Mouse (Mus musculus) splenic B cell, adult 2 months (primary cell): ENCODE measurements around the gene Homer1.
A peak's percentile ranks its signal among the peaks of the same experiment; 100 is the strongest.

Experiments
- DNase-seq: peaks from one replicate; pipeline ENCODE4 v3.0.0-alpha.2; 2011; ENCODE audit warnings: low read depth, low spot score
- H3K27me3 ChIP-seq: 2 replicates; pipeline ENCODE4 v1.6.1; 2012; ENCODE audit warnings: mild to moderate bottlenecking, low read length, moderate library complexity, mixed read lengths; ENCODE audit not compliant: control insufficient read depth, poor library complexity, insufficient read depth, severe bottlenecking
- H3K36me3 ChIP-seq: 2 replicates; pipeline ENCODE4 v1.6.1; 2012; ENCODE audit warnings: mild to moderate bottlenecking, low read length, moderate library complexity, mixed read lengths; ENCODE audit not compliant: control insufficient read depth, poor library complexity, insufficient read depth, severe bottlenecking

The Homer1 gene

DNA sequence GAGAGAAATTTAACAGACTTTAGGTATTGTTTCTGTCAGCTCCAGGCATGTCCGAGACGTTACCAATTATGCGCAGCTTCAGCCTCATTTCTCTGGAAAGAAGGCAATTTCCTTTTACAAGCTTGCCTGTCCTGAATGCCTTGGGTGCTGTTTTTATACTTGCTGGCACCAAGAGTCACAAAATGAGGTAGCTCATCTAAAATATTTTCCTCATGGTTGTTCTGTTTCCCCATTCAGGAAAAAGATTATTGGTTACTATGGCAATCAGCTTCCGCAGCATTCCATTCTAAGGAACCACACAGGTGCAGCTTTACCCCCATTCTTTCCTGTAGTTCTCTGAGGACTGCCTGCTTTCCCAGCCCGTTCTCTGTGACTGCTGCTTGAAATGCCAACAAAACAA, at the start of gene Homer1:
Gene Homer1, plus strand, starts transcription at position 320 of the 400 bp plus-strand sequence.
- DNase-seq, result no peak
- Histone ChIP-seq H3K36me3 (no peaks in the 10 kb centered on the region), H3K27me3 (no peaks in the 10 kb centered on the region)

GRCm38 (mm10) chr13:93251732-93252131, 47.7 kb upstream of the Homer1 start:
- H3K27me3 ChIP-seq, result no peaks in the 10 kb centered on the region
- no peaks in the 10 kb centered on the region for H3K36me3 ChIP-seq
- no peak for DNase-seq

DNA sequence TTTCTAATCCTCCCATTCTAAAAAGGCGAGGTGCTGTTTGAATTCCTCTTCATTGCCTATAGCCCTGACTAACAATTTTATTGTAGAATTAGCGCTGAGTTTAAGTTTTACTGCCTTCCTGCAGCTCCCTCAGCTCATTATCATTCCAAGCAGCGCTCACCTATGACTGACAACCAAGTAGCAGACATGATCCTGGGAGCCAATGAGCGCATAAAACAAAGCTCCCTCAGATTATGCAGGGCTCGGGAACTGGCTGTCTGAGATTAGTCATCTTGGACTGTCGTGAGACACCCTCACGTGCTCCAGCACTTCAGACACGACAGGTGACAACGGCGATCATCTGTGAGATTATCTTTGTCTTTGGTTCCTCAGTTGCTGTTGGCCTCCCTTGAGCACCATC, 47.3 kb upstream of the Homer1 start:
- Histone ChIP-seq H3K27me3 (no peaks in the 10 kb centered on the region), H3K36me3 (no peaks in the 10 kb centered on the region)
- DNase-seq, result no peak

DNA sequence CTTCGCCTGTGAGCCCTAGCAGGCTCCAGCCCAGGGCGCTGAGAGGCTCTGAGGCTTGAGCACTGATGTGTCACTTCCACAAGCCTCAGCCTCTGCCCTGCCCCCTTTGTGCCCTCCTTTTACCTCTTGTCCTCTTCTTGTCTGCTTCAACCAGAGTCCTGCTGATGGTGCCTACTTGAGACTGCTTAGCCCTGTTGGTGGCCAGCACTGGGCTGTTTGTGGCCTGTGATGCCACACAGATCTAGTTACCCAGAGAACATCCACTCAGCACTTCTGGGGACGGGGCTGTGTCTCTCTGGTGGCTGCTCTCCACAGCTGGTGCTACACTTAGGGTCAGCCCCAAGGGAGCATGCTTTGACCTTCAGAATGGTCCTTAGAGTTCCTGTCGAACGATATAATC, 46.5 kb upstream of the Homer1 start:
- Histone ChIP-seq H3K27me3 (no peaks in the 10 kb centered on the region), H3K36me3 (no peaks in the 10 kb centered on the region)
- DNase-seq, result no peak

GRCm38 (mm10) chr13:93267151-93267550, 32.3 kb upstream of the Homer1 start:
- no peak for DNase-seq
- no peaks in the 10 kb centered on the region for H3K36me3 ChIP-seq
- no peaks in the 10 kb centered on the region for H3K27me3 ChIP-seq

DNA sequence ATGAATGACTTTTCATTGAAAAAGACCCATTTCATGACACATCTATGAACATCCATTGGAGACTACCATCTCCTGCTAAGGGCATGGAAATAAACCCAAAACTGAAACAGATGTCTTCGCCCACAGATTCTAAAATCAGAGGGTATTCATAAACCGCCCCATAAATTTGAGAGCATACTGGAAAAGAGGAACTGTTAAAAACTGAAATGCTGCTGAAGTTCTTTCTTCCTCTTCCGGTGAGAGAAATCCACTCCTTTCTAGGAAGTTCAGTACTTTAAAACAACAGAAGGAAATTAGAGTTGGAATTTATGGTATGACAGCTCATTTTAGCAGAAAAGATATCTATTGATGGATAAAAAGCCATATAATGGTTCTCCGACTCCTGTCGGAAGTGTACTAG, 1.1 kb downstream of the Homer1 start:
- peak; percentile 57 for DNase-seq
- H3K36me3 ChIP-seq, result no peaks in the 10 kb centered on the region
- H3K27me3 ChIP-seq, result no peaks in the 10 kb centered on the region

- H3K27me3 ChIP-seq, result no peaks in the 10 kb centered on the region
- DNase-seq, result peak; percentile 38
Observed at GRCm38 (mm10) chr13:93301060-93301459, 1.6 kb downstream of the Homer1 start.

GRCm38 (mm10) chr13:93302846-93303562, 3.6 kb downstream of the Homer1 start:
- H3K36me3 ChIP-seq, result no peaks in the 10 kb centered on the region
- DNase-seq, result peak; percentile 10
- no peaks in the 10 kb centered on the region for H3K27me3 ChIP-seq

More at GRCm38 (mm10) chr13:93301060-93301459, 1.6 kb downstream of the Homer1 start:
- H3K36me3 ChIP-seq, result no peaks in the 10 kb centered on the region

DNA sequence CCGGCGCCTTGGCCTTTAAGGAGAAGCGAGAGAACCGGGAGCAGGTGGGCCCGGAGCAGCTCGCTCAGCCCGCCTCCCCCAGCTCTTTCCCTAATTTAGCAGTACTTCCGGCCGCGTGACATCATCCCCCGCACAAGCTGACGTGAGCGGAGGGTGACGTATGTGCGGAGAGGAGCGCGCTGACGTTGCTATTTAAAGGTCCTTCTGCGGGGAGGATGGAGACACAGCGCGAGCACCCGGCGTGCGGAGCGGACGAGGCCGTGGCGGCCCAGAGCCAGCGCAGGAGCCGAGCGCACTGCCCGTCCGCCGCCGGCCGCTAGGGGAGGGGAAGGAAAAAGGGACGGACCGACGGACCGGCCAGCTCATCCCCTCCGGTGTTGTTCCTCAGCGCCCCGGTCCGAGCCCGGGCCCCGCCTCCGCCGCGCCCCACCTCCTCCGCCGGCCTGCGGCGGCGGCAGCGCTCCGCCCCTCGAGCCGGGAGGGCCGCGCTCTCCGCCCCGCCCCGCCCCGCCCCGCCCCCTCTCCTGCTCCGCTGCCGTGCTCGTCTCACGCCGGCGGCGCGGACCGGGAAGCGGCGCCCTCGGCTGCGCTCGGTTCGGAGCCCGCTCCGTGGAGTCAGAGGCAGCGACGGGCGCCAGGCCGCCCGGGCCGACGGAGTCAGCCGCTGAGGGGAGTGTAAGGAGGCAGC, 4.3 kb downstream of the Homer1 start:
- H3K36me3 ChIP-seq, result no peaks in the 10 kb centered on the region
- DNase-seq, result peak; percentile 97
- no peaks in the 10 kb centered on the region for H3K27me3 ChIP-seq

DNA sequence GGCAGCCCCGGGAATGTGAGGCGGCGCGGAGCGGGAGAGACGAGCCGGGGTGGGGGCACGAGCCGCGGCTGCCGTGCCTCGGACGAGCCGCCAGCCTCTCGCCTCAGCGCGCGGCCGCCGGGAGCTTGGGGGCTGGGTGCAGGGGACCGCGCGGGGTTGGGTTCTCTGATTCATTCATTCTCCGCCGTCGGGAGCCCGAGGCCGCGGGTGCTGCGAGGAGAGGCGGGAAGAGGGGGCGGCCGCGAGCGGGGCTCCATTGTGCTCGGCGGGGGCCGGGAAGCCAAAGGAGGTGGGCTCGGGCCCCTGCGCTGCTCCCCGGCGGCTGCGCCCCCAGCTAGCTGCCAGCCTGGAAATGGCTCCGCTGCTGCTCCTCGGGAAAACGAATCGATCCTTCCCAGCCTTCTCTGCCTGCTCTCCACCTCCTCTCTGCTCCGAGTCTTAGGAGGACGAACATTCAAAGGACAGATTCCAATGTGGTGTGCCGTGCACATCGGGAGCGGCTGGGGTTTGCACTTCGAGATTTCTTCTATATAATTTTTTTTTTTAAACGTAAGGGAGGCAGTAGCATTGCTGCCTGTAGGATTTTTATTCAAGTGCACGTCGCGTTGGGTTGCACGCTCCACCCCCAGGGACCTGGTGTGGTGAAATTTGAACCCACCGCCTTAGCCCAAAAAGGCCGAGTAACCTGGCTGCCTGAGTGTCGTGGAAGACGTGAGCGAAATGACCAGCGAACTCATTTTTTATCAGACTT, 5.0 kb downstream of the Homer1 start:
- no peaks in the 10 kb centered on the region for H3K27me3 ChIP-seq
- peak; percentile 34 for DNase-seq
- H3K36me3 ChIP-seq, result no peaks in the 10 kb centered on the region

- no peaks in the 10 kb centered on the region for H3K36me3 ChIP-seq
- no peaks in the 10 kb centered on the region for H3K27me3 ChIP-seq
- DNase-seq, result peak; percentile 13
Observed at GRCm38 (mm10) chr13:93305149-93305548, 5.7 kb downstream of the Homer1 start.

DNA sequence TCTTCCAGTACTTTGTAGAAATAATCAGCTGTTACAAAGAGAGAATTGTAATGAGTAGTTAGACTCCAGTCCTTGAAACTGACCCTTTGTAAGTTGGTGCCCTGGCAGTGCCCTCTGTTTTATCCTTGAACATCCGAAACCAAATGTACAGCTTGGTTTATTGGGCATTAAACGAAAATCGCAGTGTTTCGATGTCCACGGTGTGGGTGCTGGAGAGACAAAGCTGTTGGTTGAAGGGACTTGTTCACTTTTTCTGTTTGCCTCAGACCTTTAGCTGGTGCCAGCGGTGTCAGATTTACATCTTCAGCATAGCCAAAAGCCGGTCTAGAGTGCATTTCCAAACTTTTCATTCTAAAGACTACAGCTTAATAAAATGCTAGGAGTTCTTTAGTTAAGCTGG, 6.2 kb downstream of the Homer1 start:
- DNase-seq, result no peak
- no peaks in the 10 kb centered on the region for H3K36me3 ChIP-seq
- no peaks in the 10 kb centered on the region for H3K27me3 ChIP-seq

- no peak for DNase-seq
- Histone ChIP-seq H3K36me3 (no peaks in the 10 kb centered on the region), H3K27me3 (no peaks in the 10 kb centered on the region)
Observed at GRCm38 (mm10) chr13:93306545-93306944, 7.1 kb downstream of the Homer1 start.

DNA sequence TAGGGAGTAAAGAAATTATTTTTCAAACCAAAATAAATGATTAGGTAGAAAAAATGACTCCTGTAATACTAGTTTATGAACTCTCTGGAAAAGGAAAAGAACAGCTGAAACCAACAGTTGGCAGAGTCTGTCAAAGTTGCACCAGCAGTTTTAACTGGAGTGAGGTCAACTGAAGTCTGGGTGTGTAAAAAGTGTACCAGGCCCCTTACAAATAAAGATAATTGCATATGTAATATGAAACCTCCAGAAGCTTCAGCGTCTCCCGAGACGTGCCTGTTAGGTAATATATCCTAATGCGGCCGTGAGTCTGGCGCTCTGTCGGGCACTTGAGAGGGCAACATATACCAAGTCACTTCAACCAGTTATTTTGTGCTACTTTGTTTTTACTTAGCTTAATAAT, 8.3 kb downstream of the Homer1 start:
- no peak for DNase-seq
- Histone ChIP-seq H3K36me3 (no peaks in the 10 kb centered on the region), H3K27me3 (no peaks in the 10 kb centered on the region)

DNA sequence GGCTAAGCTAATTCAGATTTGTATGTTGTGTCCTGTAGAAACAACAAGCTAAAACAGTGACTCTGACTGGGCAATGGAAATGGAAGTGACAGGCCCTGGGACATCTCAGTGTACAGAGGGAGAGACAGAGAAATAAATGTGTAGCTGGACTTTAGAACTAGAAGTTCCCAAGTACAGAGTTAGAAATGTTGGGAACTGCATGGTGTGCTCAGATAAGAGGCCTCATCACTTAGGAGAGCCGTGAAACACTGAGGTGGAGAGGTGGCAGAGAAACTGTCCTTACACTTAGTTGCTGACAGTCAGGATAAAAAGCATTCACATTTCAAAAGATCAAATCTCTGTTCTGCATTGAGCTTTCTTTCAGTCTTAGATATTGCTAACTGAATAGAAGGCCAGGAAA, 9.9 kb downstream of the Homer1 start:
- DNase-seq, result no peak
- no peaks in the 10 kb centered on the region for H3K27me3 ChIP-seq
- no peaks in the 10 kb centered on the region for H3K36me3 ChIP-seq
